Mouse (Mus musculus): Measurements from ENCODE around the gene Cby1. TPM values are rescaled to one million over a fixed set of nuclear protein-coding genes. Genes with fewer than 3 reads are reported as not detected.
A peak's percentile ranks its signal among the peaks of the same experiment; 100 is the strongest.
"Not testable (repeated sequence)": the region's sequence is repeated elsewhere in the genome, so short reads cannot be mapped to it uniquely, and the experiment has no call there.

Cby1 gene
- polyA plus RNA-seq, 1 experiment from 2014 or later, result 48.7 TPM

DNA sequence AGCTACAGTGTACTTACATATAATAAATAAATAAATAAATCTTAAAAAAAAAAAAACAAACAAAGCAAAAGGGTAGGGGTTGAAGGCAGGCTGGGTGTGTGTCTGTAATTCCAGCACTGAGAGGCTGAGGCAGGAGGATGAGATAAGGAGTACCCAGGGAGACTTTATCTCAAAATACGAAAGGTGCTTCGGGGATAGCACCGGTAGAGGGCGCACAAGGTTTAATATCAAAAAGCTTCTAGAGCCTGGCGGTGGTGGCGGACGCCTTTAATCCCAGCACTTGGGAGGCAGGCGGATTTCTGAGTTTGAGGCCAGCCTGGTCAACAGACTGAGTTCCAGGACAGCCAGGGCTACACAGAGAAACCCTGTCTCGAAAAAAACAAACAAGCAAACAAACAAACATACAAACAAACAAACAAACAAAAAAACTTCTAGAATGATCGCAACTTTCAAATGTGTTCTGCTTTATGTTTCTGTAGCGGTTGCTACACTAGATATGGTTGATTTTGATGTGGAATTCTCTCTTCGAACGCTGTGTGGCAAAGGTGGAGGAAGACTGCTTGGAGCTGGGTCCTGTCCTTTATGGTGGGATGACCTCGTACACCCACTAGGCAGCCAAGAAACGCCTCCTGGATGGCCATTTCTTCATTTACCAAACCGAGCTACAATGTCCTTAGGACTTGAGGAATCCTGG, 1.0 kb upstream of the Cby1 start:
- H3K9me3 ChIP-seq (ENCODE audit: control insufficient read depth, low read length), result 0 out of 2 replicates have a peak, but pooled peaks cover 3% of the 10 kb centered on the region
- H3K4me3 ChIP-seq (ENCODE audit: control insufficient read depth in 1 of 2, insufficient read depth in 1 of 2, low read depth in 1 of 2, low read length in 2 of 2), result peak overlapping the region; percentile 71 to 82
- H3K27me3 ChIP-seq (ENCODE audit: control insufficient read depth, insufficient read depth, low read length), result no peaks in the 10 kb centered on the region
- no peak for ATAC-seq (ENCODE audit: insufficient number of reproducible peaks, insufficient read depth, low FRiP score, low read depth)
- H3K4me1 ChIP-seq (ENCODE audit: control insufficient read depth in 2 of 2, insufficient read depth in 2 of 2, low read length in 2 of 2), result peaks cover 5 to 10% of the 10 kb centered on the region in 2 experiments
- H3K27ac ChIP-seq (replicated peaks in 1 of 2; ENCODE audit: control insufficient read depth in 1 of 2, insufficient read depth in 1 of 2, low read depth in 2 of 2, low read length in 2 of 2), result peak overlapping the region; percentile 87 to 97
- WGBS, result 3% methylated on average over 16 of the region's 16 CpGs
- H3K36me3 ChIP-seq (ENCODE audit: control insufficient read depth, insufficient read depth, low read length), result peaks cover 12% of the 10 kb centered on the region; the same call in 1 of the 2 replicates
- peak overlapping the region; percentile 86 for H3K9ac ChIP-seq (ENCODE audit: low read length)
- peak overlapping the region; percentile 98 for H3K4me2 ChIP-seq (ENCODE audit: low read length)

DNA sequence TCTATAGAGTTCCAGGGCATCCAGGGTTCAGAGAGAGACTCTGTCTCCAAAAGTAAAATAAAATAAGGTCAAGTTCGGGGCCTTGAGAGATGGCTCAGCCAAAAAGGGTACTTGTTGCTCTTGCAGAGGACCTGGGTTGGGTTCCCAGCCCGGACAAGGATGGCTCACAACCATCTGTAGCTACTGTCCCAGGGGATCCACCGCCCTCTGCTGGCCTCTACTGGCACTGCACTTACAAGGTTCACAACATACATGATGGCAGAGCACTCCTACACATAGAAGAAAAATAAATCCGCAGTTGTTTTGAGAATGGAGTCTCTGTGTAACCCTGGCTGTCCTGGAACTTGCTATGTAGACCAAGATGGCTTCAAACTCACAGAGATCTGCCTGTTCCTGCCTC, 2.9 kb downstream of the Cby1 start:
- Histone ChIP-seq H3K4me1 (ENCODE audit: control insufficient read depth in 2 of 2, insufficient read depth in 2 of 2, low read length in 2 of 2) (peaks cover 15 to 20% of the 10 kb centered on the region in 2 experiments), H3K36me3 (ENCODE audit: control insufficient read depth, insufficient read depth, low read length) (peaks cover 31% of the 10 kb centered on the region), H3K9me3 (ENCODE audit: control insufficient read depth, low read length) (0 out of 2 replicates have a peak, but pooled peaks cover 3% of the 10 kb centered on the region), H3K27ac (replicated peaks in 1 of 2; ENCODE audit: control insufficient read depth in 1 of 2, insufficient read depth in 1 of 2, low read depth in 2 of 2, low read length in 2 of 2) (no peak overlapping the region), H3K4me3 (ENCODE audit: control insufficient read depth in 1 of 2, insufficient read depth in 1 of 2, low read depth in 1 of 2, low read length in 2 of 2) (no peak overlapping the region), H3K9ac (ENCODE audit: low read length) (no peak overlapping the region), H3K27me3 (ENCODE audit: control insufficient read depth, insufficient read depth, low read length) (no peaks in the 10 kb centered on the region), H3K4me2 (ENCODE audit: low read length) (no peak overlapping the region)
- ATAC-seq (ENCODE audit: insufficient number of reproducible peaks, insufficient read depth, low FRiP score, low read depth), result no peak
- WGBS, result 76% methylated on average over 4 of the region's 4 CpGs

DNA sequence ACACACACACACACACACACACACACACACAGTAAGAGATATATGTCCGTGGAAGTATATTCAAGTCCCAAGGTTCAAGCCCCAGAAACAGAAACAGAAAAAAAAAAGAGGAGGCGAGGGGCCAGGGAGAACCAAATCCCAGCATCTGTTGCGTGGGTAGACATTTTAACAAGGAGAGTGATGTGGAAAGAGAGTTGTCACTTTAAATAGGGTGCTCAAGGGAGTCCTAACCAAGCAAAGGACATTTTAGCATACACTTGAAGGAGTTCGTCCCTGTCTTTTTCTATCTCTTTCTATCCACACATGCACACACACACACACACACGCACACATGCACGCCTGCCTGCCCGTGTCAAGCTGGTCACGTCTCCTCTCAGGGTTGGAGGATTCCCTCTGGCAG, 5.7 kb downstream of the Cby1 start:
- H3K4me3 ChIP-seq (ENCODE audit: control insufficient read depth in 1 of 2, insufficient read depth in 1 of 2, low read depth in 1 of 2, low read length in 2 of 2), result no peak overlapping the region
- no peak for ATAC-seq (ENCODE audit: insufficient number of reproducible peaks, insufficient read depth, low FRiP score, low read depth)
- 90% methylated on average over 8 of the region's 8 CpGs for WGBS
- H3K9ac ChIP-seq (ENCODE audit: low read length), result no peak overlapping the region
- 0 out of 2 replicates have a peak, but pooled peaks cover 3% of the 10 kb centered on the region for H3K9me3 ChIP-seq (ENCODE audit: control insufficient read depth, low read length)
- no peak overlapping the region for H3K27ac ChIP-seq (replicated peaks in 1 of 2; ENCODE audit: control insufficient read depth in 1 of 2, insufficient read depth in 1 of 2, low read depth in 2 of 2, low read length in 2 of 2)
- H3K4me2 ChIP-seq (ENCODE audit: low read length), result no peak overlapping the region
- H3K27me3 ChIP-seq (ENCODE audit: control insufficient read depth, insufficient read depth, low read length), result no peaks in the 10 kb centered on the region
- peaks cover 17 to 25% of the 10 kb centered on the region in 2 experiments for H3K4me1 ChIP-seq (ENCODE audit: control insufficient read depth in 2 of 2, insufficient read depth in 2 of 2, low read length in 2 of 2)
- peaks cover 36% of the 10 kb centered on the region for H3K36me3 ChIP-seq (ENCODE audit: control insufficient read depth, insufficient read depth, low read length)

DNA sequence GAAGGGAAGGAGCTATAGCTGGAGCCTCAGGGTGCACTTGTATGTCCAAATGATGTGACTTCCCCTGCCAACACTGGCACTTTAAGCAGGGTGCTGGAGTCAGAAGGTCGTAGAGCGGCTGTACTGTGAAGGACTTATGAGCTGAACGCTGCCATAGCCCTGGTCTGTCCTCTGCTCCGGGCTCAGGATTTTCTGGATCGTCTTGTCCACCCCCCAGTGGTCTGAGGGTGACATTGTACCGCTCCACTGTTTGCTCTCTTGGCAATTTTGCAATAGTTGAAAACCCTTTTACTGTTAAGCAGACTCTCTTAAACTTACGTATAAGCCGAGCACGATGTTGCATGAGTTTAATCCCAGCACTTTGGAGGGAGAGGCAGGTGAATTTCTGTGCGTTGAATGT, 10.2 kb downstream of the Cby1 start:
- no peak overlapping the region for H3K4me2 ChIP-seq (ENCODE audit: low read length)
- no peak overlapping the region for H3K9ac ChIP-seq (ENCODE audit: low read length)
- no peak for ATAC-seq (ENCODE audit: insufficient number of reproducible peaks, insufficient read depth, low FRiP score, low read depth)
- H3K27ac ChIP-seq (replicated peaks in 1 of 2; ENCODE audit: control insufficient read depth in 1 of 2, insufficient read depth in 1 of 2, low read depth in 2 of 2, low read length in 2 of 2), result 0 out of 4 replicates have a peak overlapping the region, but pooled peaks of 1 of the 2 experiments have one; percentile 11
- no peak overlapping the region for H3K4me3 ChIP-seq (ENCODE audit: control insufficient read depth in 1 of 2, insufficient read depth in 1 of 2, low read depth in 1 of 2, low read length in 2 of 2)
- 58% methylated on average over 10 of the region's 10 CpGs for WGBS
- H3K9me3 ChIP-seq (ENCODE audit: control insufficient read depth, low read length), result no peaks in the 10 kb centered on the region
- no peaks in the 10 kb centered on the region for H3K27me3 ChIP-seq (ENCODE audit: control insufficient read depth, insufficient read depth, low read length)
- H3K36me3 ChIP-seq (ENCODE audit: control insufficient read depth, insufficient read depth, low read length), result peaks cover 43% of the 10 kb centered on the region
- H3K4me1 ChIP-seq (ENCODE audit: control insufficient read depth in 2 of 2, insufficient read depth in 2 of 2, low read length in 2 of 2), result peaks cover 15 to 26% of the 10 kb centered on the region in 2 experiments

DNA sequence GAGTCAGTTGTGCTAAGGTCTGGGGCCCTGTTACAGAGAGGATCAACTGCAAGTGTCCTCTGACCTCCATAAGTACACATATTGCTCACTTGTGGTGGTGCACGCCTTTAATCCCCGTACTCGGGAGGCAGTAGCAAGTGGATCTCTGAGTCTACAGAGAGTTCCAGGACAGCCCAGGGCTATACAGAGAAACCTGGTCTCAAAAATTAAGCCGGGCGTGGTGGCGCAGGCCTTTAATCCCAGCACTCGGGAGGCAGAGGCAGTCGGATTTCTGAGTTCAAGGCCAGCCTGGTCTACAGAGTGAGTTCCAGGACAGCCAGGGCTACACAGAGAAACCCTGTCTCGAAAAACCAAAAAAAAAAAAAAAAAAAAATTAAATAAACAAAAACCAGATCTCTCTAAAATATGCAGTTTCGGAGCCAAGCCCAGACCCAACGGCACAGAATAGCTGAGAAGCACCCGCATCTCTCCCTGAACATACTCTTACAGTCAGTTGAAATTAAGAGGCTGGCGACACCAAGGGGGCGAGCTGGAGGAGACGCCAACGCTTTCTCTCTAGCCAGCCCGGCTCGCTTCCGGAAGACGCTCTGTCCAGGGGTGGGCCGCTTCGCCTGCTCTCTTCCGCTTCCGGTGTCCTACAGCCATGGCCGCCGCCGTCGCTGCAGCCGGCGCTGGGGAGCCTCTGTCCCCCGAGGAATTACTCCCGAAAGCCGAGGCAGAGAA, 11.4 kb downstream of the Cby1 start, which contains the start of gene Tomm22:
TSS of gene Tomm22 (plus strand) at position 613 of the 723 bp plus-strand sequence.
- Histone ChIP-seq H3K36me3 (ENCODE audit: control insufficient read depth, insufficient read depth, low read length) (peaks cover 55% of the 10 kb centered on the region), H3K4me1 (ENCODE audit: control insufficient read depth in 2 of 2, insufficient read depth in 2 of 2, low read length in 2 of 2) (peaks cover 15 to 26% of the 10 kb centered on the region in 2 experiments), H3K4me3 (ENCODE audit: control insufficient read depth in 1 of 2, insufficient read depth in 1 of 2, low read depth in 1 of 2, low read length in 2 of 2) (peak within 1 kb of the TSS; percentile 81 to 83), H3K9ac (ENCODE audit: low read length) (peak within 1 kb of the TSS; percentile 90), H3K27ac (replicated peaks in 1 of 2; ENCODE audit: control insufficient read depth in 1 of 2, insufficient read depth in 1 of 2, low read depth in 2 of 2, low read length in 2 of 2) (no peak within 1 kb of the TSS; a peak in 1 of 4 replicates), H3K4me2 (ENCODE audit: low read length) (peak within 1 kb of the TSS; percentile 62), H3K27me3 (ENCODE audit: control insufficient read depth, insufficient read depth, low read length) (no peaks in the 10 kb centered on the region), H3K9me3 (ENCODE audit: control insufficient read depth, low read length) (no peaks in the 10 kb centered on the region)
- WGBS, result 17% methylated on average over 33 of the region's 33 CpGs
- ATAC-seq (ENCODE audit: insufficient number of reproducible peaks, insufficient read depth, low FRiP score, low read depth), result peak; percentile 91

DNA sequence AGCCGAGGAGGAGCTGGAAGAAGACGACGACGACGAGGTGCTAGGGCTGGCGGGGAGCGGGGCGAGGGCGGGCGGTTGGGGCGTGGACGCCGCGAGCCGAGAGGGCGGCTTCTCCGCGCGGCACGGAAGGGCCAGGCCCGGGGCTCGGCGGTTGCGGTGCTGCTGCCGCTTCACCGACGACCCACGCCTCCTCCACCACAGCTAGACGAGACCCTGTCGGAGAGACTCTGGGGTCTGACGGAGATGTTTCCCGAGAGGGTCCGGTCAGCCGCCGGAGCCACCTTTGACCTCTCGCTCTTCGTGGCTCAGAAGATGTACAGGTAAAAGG, 11.9 kb downstream of the Cby1 start:
- peak overlapping the region; percentile 90 for H3K9ac ChIP-seq (ENCODE audit: low read length)
- H3K4me1 ChIP-seq (ENCODE audit: control insufficient read depth in 2 of 2, insufficient read depth in 2 of 2, low read length in 2 of 2), result peaks cover 12 to 23% of the 10 kb centered on the region in 2 experiments
- no peak overlapping the region; a peak in 1 of 4 replicates for H3K27ac ChIP-seq (replicated peaks in 1 of 2; ENCODE audit: control insufficient read depth in 1 of 2, insufficient read depth in 1 of 2, low read depth in 2 of 2, low read length in 2 of 2)
- under 1% methylated on average over 33 of the region's 37 CpGs for WGBS
- H3K4me2 ChIP-seq (ENCODE audit: low read length), result peak overlapping the region; percentile 62
- peaks cover 54% of the 10 kb centered on the region for H3K36me3 ChIP-seq (ENCODE audit: control insufficient read depth, insufficient read depth, low read length)
- H3K9me3 ChIP-seq (ENCODE audit: control insufficient read depth, low read length), result no peaks in the 10 kb centered on the region
- ATAC-seq (ENCODE audit: insufficient number of reproducible peaks, insufficient read depth, low FRiP score, low read depth), result peak; percentile 19; the same call in 1 of the 2 replicates
- no peaks in the 10 kb centered on the region for H3K27me3 ChIP-seq (ENCODE audit: control insufficient read depth, insufficient read depth, low read length)
- H3K4me3 ChIP-seq (ENCODE audit: control insufficient read depth in 1 of 2, insufficient read depth in 1 of 2, low read depth in 1 of 2, low read length in 2 of 2), result peak overlapping the region; percentile 81 to 83

DNA sequence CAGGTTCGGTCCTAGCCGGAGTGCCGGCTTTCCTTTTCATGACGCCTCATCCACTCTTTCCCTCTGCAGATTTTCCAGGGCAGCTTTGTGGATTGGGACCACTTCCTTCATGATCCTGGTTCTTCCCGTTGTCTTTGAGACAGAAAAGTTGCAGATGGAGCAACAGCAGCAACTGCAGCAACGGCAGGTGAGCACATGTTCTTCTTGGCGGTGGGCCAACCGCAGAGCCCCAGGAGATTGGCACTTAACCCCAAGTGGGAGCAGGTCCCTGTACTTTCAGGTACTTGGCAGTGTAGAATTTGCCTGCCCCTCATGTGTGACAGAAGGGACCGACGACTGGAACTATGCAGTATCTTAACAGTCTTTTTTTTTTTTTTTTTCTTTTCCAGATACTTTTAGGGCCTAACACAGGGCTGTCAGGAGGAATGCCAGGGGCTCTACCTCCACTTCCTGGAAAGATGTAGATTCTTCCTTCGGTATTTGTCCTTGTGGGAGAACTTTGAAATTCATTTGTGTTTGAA, 12.9 kb downstream of the Cby1 start:
- not testable (repeated sequence) for ATAC-seq (ENCODE audit: insufficient number of reproducible peaks, insufficient read depth, low FRiP score, low read depth); H3K9ac ChIP-seq (ENCODE audit: low read length)
- H3K36me3 ChIP-seq (ENCODE audit: control insufficient read depth, insufficient read depth, low read length), result peaks cover 56% of the 10 kb centered on the region

More for the DNA sequence above, 12.9 kb downstream of the Cby1 start:
- H3K27me3 ChIP-seq (ENCODE audit: control insufficient read depth, insufficient read depth, low read length); H3K27ac ChIP-seq (replicated peaks in 1 of 2; ENCODE audit: control insufficient read depth in 1 of 2, insufficient read depth in 1 of 2, low read depth in 2 of 2, low read length in 2 of 2); H3K9me3 ChIP-seq (ENCODE audit: control insufficient read depth, low read length): not testable (repeated sequence)
- Histone ChIP-seq H3K4me2 (ENCODE audit: low read length) (peak overlapping the region; percentile 62), H3K4me1 (ENCODE audit: control insufficient read depth in 2 of 2, insufficient read depth in 2 of 2, low read length in 2 of 2) (peaks cover 5 to 15% of the 10 kb centered on the region in 2 experiments; a peak in 3 of 4 replicates), H3K4me3 (ENCODE audit: control insufficient read depth in 1 of 2, insufficient read depth in 1 of 2, low read depth in 1 of 2, low read length in 2 of 2) (peak overlapping the region in 1 of 2 experiments; percentile 81; a peak in 1 of 4 replicates)
- 71% methylated on average over 11 of the region's 11 CpGs for WGBS
